Mouse (Mus musculus): ENCODE results near the gene Kcnh4. TPM values are rescaled to one million over a fixed set of nuclear protein-coding genes. Genes with fewer than 3 reads are reported as not detected.

Gene Kcnh4
- polyA plus RNA-seq, 1 experiment = not detected

GRCm38 (mm10) chr11:100730477-100731205, 29.1 kb downstream of the Kcnh4 start:
- Histone ChIP-seq H3K27me3 (ENCODE audit: control insufficient read depth) (no peaks in the 10 kb centered on the region), H3K4me3 (replicated peaks) (no peak overlapping the region), H3K36me3 (ENCODE audit: control insufficient read depth) (peaks cover 94% of the 10 kb centered on the region), H3K4me1 (ENCODE audit: control insufficient read depth) (peaks cover 58% of the 10 kb centered on the region), H3K9me3 (ENCODE audit: control insufficient read depth, low read length) (no peaks in the 10 kb centered on the region)
- TF ChIP-seq GATA1 (IDR thresholded peaks at IDR 0.05; ENCODE audit: low read length) (no peak), TAL1 (IDR thresholded peaks at IDR 0.05; ENCODE audit: low read length) (no peak)

DNA sequence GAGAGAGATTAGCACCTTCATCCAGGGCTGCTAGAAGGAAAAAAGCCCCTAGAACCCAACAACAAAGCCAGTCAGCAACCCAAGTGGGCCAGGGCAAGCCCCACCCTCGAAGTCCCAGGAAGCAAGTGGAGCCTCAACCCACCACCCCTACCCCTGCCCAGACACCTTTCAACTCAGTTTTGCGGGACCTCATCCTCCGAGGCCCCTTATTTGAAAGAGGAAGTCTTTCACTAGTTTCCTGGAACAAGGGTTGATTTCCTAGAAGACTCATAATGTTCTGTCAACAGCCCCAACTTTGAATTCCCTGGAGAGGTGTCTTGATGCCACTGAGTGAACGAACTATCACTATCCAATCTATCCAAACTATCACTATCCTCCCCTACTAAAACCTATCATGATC, 29.8 kb downstream of the Kcnh4 start:
- Histone ChIP-seq H3K27me3 (ENCODE audit: control insufficient read depth) (no peaks in the 10 kb centered on the region), H3K4me3 (replicated peaks) (no peak overlapping the region), H3K36me3 (ENCODE audit: control insufficient read depth) (peaks cover 94% of the 10 kb centered on the region), H3K9me3 (ENCODE audit: control insufficient read depth, low read length) (no peaks in the 10 kb centered on the region), H3K4me1 (ENCODE audit: control insufficient read depth) (peaks cover 58% of the 10 kb centered on the region)
- TF ChIP-seq GATA1 (IDR thresholded peaks at IDR 0.05; ENCODE audit: low read length) = no peak
- TF ChIP-seq TAL1 (IDR thresholded peaks at IDR 0.05; ENCODE audit: low read length) = no peak

GRCm38 (mm10) chr11:100728601-100729000, 31.1 kb downstream of the Kcnh4 start:
- Histone ChIP-seq H3K4me3 (replicated peaks) (no peak overlapping the region), H3K36me3 (ENCODE audit: control insufficient read depth) (peaks cover 95% of the 10 kb centered on the region), H3K4me1 (ENCODE audit: control insufficient read depth) (peaks cover 57% of the 10 kb centered on the region), H3K9me3 (ENCODE audit: control insufficient read depth, low read length) (no peaks in the 10 kb centered on the region), H3K27me3 (ENCODE audit: control insufficient read depth) (no peaks in the 10 kb centered on the region)
- no peak for TF ChIP-seq TAL1 (IDR thresholded peaks at IDR 0.05; ENCODE audit: low read length)
- TF ChIP-seq GATA1 (IDR thresholded peaks at IDR 0.05; ENCODE audit: low read length) = no peak

DNA sequence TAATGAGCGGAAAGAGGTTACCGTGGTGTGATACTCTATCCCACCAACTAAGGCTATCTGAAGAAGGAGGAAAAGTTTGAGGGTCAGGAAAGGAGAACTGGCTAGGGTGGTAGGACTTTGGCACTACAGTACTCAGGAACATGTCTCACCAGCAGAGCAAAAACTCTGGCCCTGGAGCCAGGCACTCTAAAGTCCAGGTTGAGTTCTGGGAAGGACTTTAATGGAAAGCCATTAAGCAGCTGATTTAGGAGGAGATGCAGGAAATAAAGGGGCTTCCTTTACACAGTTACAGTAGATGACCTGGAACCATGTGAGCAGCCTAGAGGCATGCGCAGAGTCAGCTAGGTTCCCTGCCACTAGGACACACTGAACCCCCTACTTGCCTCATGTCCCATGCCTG, 32.5 kb downstream of the Kcnh4 start:
- H3K4me3 ChIP-seq (replicated peaks) = no peak overlapping the region
- H3K4me1 ChIP-seq (ENCODE audit: control insufficient read depth) = peaks cover 58% of the 10 kb centered on the region
- TF ChIP-seq TAL1 (IDR thresholded peaks at IDR 0.05; ENCODE audit: low read length) (no peak), GATA1 (IDR thresholded peaks at IDR 0.05; ENCODE audit: low read length) (no peak)
- H3K9me3 ChIP-seq (ENCODE audit: control insufficient read depth, low read length) = no peaks in the 10 kb centered on the region
- H3K27me3 ChIP-seq (ENCODE audit: control insufficient read depth) = no peaks in the 10 kb centered on the region
- peaks cover 95% of the 10 kb centered on the region for H3K36me3 ChIP-seq (ENCODE audit: control insufficient read depth)

- no peak overlapping the region for H3K4me3 ChIP-seq (replicated peaks)
- no peaks in the 10 kb centered on the region for H3K27me3 ChIP-seq (ENCODE audit: control insufficient read depth)
- TF ChIP-seq TAL1 (IDR thresholded peaks at IDR 0.05; ENCODE audit: low read length) = no peak
- TF ChIP-seq GATA1 (IDR thresholded peaks at IDR 0.05; ENCODE audit: low read length) = no peak
- H3K9me3 ChIP-seq (ENCODE audit: control insufficient read depth, low read length) = no peaks in the 10 kb centered on the region
- peaks cover 61% of the 10 kb centered on the region for H3K4me1 ChIP-seq (ENCODE audit: control insufficient read depth)
- H3K36me3 ChIP-seq (ENCODE audit: control insufficient read depth) = peaks cover 95% of the 10 kb centered on the region
Measured at GRCm38 (mm10) chr11:100724919-100725512, 34.7 kb downstream of the Kcnh4 start.

DNA sequence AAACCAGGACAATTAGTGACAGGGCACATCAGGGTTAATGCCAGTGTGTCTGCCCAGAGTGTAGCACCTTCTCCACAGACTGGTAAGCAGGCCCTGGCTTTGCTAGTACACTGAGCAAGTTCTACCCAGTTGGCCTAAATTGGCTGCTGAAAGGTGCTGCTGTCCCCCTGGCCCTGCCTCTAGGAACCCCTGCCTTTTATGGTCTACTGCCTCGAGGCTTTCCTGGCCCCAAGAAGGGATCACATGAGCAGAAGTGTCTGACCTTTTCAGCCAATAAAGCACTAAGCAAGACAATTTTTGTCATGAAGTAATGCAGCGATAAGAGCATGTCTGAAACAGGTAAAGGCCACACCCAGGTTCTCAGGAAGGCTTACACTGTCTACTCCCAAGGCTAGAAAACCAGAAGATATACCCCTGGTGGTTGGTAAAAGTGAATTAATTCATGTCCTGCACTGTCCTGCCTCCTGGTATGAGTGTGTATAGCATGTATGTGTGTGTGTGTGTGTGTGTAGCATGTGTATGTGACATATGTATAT, 37.2 kb downstream of the Kcnh4 start:
- Histone ChIP-seq H3K9me3 (ENCODE audit: control insufficient read depth, low read length) (no peaks in the 10 kb centered on the region), H3K4me1 (ENCODE audit: control insufficient read depth) (peaks cover 61% of the 10 kb centered on the region), H3K27me3 (ENCODE audit: control insufficient read depth) (no peaks in the 10 kb centered on the region), H3K4me3 (replicated peaks) (no peak overlapping the region), H3K36me3 (ENCODE audit: control insufficient read depth) (peaks cover 96% of the 10 kb centered on the region)
- TF ChIP-seq TAL1 (IDR thresholded peaks at IDR 0.05; ENCODE audit: low read length) (no peak), GATA1 (IDR thresholded peaks at IDR 0.05; ENCODE audit: low read length) (no peak)

DNA sequence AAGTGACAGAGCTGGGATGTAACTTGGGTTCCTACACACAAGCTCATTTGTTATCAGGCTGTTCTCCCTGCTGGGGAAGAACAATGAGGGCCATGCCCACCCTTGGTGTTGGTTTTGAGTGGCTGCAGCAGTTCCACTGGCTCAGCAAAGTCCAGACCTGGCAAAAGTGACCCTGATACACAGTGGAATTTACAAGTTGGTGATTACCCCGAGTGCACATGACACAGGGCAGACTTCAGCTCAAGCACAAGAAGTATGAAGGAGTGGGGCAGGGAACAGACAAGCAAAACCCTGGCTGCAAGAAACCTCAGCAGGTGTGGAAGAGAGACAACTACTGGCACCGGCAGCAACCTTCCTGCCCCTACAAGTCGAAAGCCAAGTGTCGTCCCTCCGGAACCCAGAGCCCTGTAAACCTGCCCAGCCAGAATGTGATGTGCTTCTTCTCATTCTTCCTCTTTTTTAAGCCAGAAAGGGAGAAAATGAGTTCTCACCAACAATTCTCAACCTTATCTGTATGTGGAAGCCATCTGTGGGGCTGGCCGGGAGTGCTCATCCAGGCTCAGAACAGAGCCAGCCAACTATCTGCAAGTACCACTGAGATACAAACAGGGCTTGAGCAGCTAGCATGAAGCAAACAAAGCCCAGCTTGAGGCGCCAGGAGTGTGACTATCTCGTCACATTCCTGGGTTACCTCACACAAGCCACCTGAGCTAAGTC, 37.8 kb downstream of the Kcnh4 start:
- Histone ChIP-seq H3K4me3 (replicated peaks) (no peak overlapping the region), H3K36me3 (ENCODE audit: control insufficient read depth) (peaks cover 97% of the 10 kb centered on the region)

GRCm38 (mm10) chr11:100721254-100721653, 38.5 kb downstream of the Kcnh4 start:
- Histone ChIP-seq H3K9me3 (ENCODE audit: control insufficient read depth, low read length) (no peaks in the 10 kb centered on the region), H3K27me3 (ENCODE audit: control insufficient read depth) (no peaks in the 10 kb centered on the region), H3K4me1 (ENCODE audit: control insufficient read depth) (peaks cover 57% of the 10 kb centered on the region), H3K36me3 (ENCODE audit: control insufficient read depth) (peaks cover 98% of the 10 kb centered on the region), H3K4me3 (replicated peaks) (no peak overlapping the region)
- TF ChIP-seq TAL1 (IDR thresholded peaks at IDR 0.05; ENCODE audit: low read length) (no peak), GATA1 (IDR thresholded peaks at IDR 0.05; ENCODE audit: low read length) (no peak)

More for the DNA sequence above, 37.8 kb downstream of the Kcnh4 start:
- TF ChIP-seq TAL1 (IDR thresholded peaks at IDR 0.05; ENCODE audit: low read length) (no peak), GATA1 (IDR thresholded peaks at IDR 0.05; ENCODE audit: low read length) (no peak)
- Histone ChIP-seq H3K9me3 (ENCODE audit: control insufficient read depth, low read length) (no peaks in the 10 kb centered on the region), H3K4me1 (ENCODE audit: control insufficient read depth) (peaks cover 57% of the 10 kb centered on the region), H3K27me3 (ENCODE audit: control insufficient read depth) (no peaks in the 10 kb centered on the region)

GRCm38 (mm10) chr11:100720345-100720744, 39.4 kb downstream of the Kcnh4 start:
- no peaks in the 10 kb centered on the region for H3K27me3 ChIP-seq (ENCODE audit: control insufficient read depth)
- peaks cover 98% of the 10 kb centered on the region for H3K36me3 ChIP-seq (ENCODE audit: control insufficient read depth)
- no peaks in the 10 kb centered on the region for H3K9me3 ChIP-seq (ENCODE audit: control insufficient read depth, low read length)
- TF ChIP-seq GATA1 (IDR thresholded peaks at IDR 0.05; ENCODE audit: low read length) (no peak), TAL1 (IDR thresholded peaks at IDR 0.05; ENCODE audit: low read length) (no peak)
- peaks cover 54% of the 10 kb centered on the region for H3K4me1 ChIP-seq (ENCODE audit: control insufficient read depth)
- H3K4me3 ChIP-seq (replicated peaks) = no peak overlapping the region
